Mouse (Mus musculus): Measurements from ENCODE around the gene E2f4. TPM values are rescaled to one million over a fixed set of nuclear protein-coding genes. Genes with fewer than 3 reads are reported as not detected.

The E2f4 gene
- polyA plus RNA-seq, 1 experiment from 2014 or later = 40.1 TPM

DNA sequence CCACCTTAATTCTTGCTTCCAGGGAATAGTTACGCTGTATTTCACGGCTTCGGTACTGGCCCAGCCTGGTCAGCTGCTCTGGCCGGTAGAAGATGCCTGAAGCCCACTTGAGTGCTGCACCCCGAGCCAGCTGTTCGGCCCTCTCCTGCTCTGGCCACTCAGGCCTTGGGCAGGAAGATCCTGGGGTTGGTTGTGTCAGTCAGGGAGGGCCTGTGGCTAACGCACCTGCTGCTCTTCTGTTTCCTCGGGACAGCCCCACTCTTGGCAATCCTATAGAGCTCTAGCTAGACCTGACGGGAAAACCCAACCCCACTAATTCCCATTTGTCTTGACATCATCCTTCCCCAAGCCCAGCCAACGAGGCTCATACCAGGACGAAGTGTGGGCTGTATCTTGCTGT, 2.2 kb upstream of the E2f4 start:
- no peaks in the 10 kb centered on the region for H3K9me3 ChIP-seq (replicated peaks; ENCODE audit: control insufficient read depth, low read length, poor library complexity, severe bottlenecking)
- ATAC-seq = no peak
- no peak overlapping the region for H3K4me3 ChIP-seq (ENCODE audit: low read depth, low read length)
- H3K27me3 ChIP-seq (ENCODE audit: control insufficient read depth, insufficient read depth, low read depth, low read length) = no peaks in the 10 kb centered on the region
- H3K9ac ChIP-seq (ENCODE audit: low read depth, low read length) = no peak overlapping the region
- H3K27ac ChIP-seq (ENCODE audit: low read length) = no peak overlapping the region
- 0 out of 2 replicates have a peak overlapping the region, but pooled peaks have one; percentile 6 for H3K4me2 ChIP-seq (ENCODE audit: low read length)
- peaks cover 30% of the 10 kb centered on the region for H3K4me1 ChIP-seq (ENCODE audit: control insufficient read depth, insufficient read depth, low read length)
- peaks cover under 1% of the 10 kb centered on the region for H3K36me3 ChIP-seq (ENCODE audit: control insufficient read depth, insufficient read depth, low read length)
- WGBS = 65% methylated on average over 11 of the region's 11 CpGs

DNA sequence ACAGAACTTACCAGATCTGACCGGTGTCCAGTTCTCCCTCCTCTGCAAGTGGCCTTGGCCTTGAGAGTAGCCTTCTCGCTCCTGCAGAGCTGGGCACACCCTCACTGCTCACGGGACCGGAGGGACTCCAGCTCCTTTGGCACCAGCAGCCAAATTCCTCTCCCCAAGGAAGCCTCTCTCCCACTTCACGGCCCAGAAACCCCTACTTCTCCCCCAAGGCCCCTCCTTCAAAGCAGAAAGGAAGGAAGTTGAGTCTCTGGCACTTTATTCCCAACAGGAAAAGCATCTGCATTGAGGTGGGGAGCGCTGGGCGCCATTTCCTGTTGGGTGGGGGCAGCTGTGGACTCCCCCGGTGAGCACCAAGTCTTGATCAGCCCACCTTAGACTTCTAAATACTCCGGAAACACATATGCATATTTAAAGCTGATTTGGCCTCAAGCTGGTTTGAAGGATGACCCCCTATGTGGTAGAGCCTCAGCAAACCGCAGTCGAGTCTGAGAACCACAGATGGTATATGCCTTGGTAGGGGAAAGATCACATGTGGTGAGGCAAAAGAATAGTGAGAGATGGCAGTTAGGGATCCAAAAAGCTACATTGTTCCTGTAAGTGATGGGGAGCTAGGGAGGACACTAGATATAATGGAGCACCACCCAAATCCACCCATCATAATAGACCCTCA, 1.4 kb upstream of the E2f4 start, which contains the start of gene Exoc3l:
TSS of gene Exoc3l (minus strand) at position 207 of the 679 bp plus-strand sequence.
- Histone ChIP-seq H3K4me3 (ENCODE audit: low read depth, low read length) (peak within 1 kb of the TSS; percentile 97; the same call in 1 of the 2 replicates), H3K27me3 (ENCODE audit: control insufficient read depth, insufficient read depth, low read depth, low read length) (no peaks in the 10 kb centered on the region), H3K4me2 (ENCODE audit: low read length) (peak within 1 kb of the TSS; percentile 95), H3K9ac (ENCODE audit: low read depth, low read length) (peak within 1 kb of the TSS; percentile 88; the same call in 1 of the 2 replicates), H3K27ac (ENCODE audit: low read length) (peak within 1 kb of the TSS; percentile 58; the same call in 1 of the 2 replicates), H3K36me3 (ENCODE audit: control insufficient read depth, insufficient read depth, low read length) (peaks cover 5% of the 10 kb centered on the region), H3K4me1 (ENCODE audit: control insufficient read depth, insufficient read depth, low read length) (peaks cover 23% of the 10 kb centered on the region), H3K9me3 (replicated peaks; ENCODE audit: control insufficient read depth, low read length, poor library complexity, severe bottlenecking) (no peaks in the 10 kb centered on the region)
- 70% methylated on average over 11 of the region's 11 CpGs for WGBS
- ATAC-seq = no peak

- H3K4me3 ChIP-seq (ENCODE audit: low read depth, low read length) = peak overlapping the region; percentile 97
- 65% methylated on average over 18 of the region's 18 CpGs for WGBS
- peaks cover 23% of the 10 kb centered on the region for H3K4me1 ChIP-seq (ENCODE audit: control insufficient read depth, insufficient read depth, low read length)
- no peak for ATAC-seq
- H3K27me3 ChIP-seq (ENCODE audit: control insufficient read depth, insufficient read depth, low read depth, low read length) = no peaks in the 10 kb centered on the region
- no peaks in the 10 kb centered on the region for H3K9me3 ChIP-seq (replicated peaks; ENCODE audit: control insufficient read depth, low read length, poor library complexity, severe bottlenecking)
- peaks cover 17% of the 10 kb centered on the region for H3K36me3 ChIP-seq (ENCODE audit: control insufficient read depth, insufficient read depth, low read length)
- H3K27ac ChIP-seq (ENCODE audit: low read length) = no peak overlapping the region
- peak overlapping the region; percentile 95 for H3K4me2 ChIP-seq (ENCODE audit: low read length)
- peak overlapping the region; percentile 88 for H3K9ac ChIP-seq (ENCODE audit: low read depth, low read length)
Measured at GRCm38 (mm10) chr8:105298351-105299252, 1.1 kb downstream of the E2f4 start.

DNA sequence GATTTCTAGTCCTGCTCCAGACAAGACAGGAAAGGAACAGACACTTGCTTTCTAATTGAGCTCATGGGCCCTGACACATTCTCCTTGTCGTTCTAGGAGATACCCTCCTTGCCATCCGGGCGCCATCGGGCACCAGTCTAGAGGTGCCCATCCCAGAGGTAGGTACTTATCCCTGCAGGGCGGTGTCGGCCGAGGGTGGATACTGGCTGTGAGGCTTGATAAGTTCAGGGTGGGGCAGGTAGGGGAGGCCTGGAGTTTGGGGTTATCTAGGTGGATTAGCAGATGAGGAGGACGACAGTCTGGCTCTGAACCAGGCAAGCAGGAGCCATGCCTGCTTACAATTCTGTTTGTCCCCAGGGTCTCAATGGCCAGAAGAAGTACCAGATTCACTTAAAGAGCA, 2.5 kb downstream of the E2f4 start:
- Histone ChIP-seq H3K4me2 (ENCODE audit: low read length) (no peak overlapping the region), H3K9ac (ENCODE audit: low read depth, low read length) (no peak overlapping the region), H3K27ac (ENCODE audit: low read length) (no peak overlapping the region), H3K9me3 (replicated peaks; ENCODE audit: control insufficient read depth, low read length, poor library complexity, severe bottlenecking) (no peaks in the 10 kb centered on the region), H3K4me3 (ENCODE audit: low read depth, low read length) (no peak overlapping the region), H3K4me1 (ENCODE audit: control insufficient read depth, insufficient read depth, low read length) (peaks cover 23% of the 10 kb centered on the region), H3K27me3 (ENCODE audit: control insufficient read depth, insufficient read depth, low read depth, low read length) (no peaks in the 10 kb centered on the region), H3K36me3 (ENCODE audit: control insufficient read depth, insufficient read depth, low read length) (peaks cover 26% of the 10 kb centered on the region)
- no peak for ATAC-seq
- WGBS = 94% methylated on average over 8 of the region's 8 CpGs

DNA sequence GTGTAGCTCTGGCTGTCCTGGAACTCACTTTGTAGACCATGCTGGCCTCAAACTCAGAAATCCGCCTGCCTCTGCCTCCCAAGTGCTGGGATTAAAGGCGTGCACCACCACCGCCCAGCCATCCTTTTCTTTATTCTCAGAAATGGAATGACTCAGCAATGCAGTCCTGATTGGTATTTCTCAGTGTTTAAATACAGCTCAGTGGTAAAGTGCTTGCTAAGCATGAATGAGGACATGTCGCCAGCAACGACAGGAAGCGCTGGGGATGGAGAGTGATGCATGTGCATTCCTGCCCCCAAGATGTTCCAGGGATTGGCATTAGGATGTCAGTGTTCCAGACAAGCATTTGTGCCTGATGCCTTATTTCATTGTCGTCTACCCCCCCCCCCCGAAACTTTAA, 5.9 kb downstream of the E2f4 start:
- H3K36me3 ChIP-seq (ENCODE audit: control insufficient read depth, insufficient read depth, low read length) = peaks cover 43% of the 10 kb centered on the region
- H3K9ac ChIP-seq (ENCODE audit: low read depth, low read length) = no peak overlapping the region
- H3K4me1 ChIP-seq (ENCODE audit: control insufficient read depth, insufficient read depth, low read length) = peaks cover 21% of the 10 kb centered on the region
- 90% methylated on average over 7 of the region's 8 CpGs for WGBS
- no peak for ATAC-seq
- H3K9me3 ChIP-seq (replicated peaks; ENCODE audit: control insufficient read depth, low read length, poor library complexity, severe bottlenecking) = no peaks in the 10 kb centered on the region
- H3K27me3 ChIP-seq (ENCODE audit: control insufficient read depth, insufficient read depth, low read depth, low read length) = no peaks in the 10 kb centered on the region
- H3K27ac ChIP-seq (ENCODE audit: low read length) = no peak overlapping the region
- H3K4me2 ChIP-seq (ENCODE audit: low read length) = no peak overlapping the region
- H3K4me3 ChIP-seq (ENCODE audit: low read depth, low read length) = no peak overlapping the region

- Histone ChIP-seq H3K4me3 (ENCODE audit: low read depth, low read length) (no peak overlapping the region), H3K27ac (ENCODE audit: low read length) (no peak overlapping the region), H3K36me3 (ENCODE audit: control insufficient read depth, insufficient read depth, low read length) (peaks cover 44% of the 10 kb centered on the region), H3K4me2 (ENCODE audit: low read length) (no peak overlapping the region), H3K27me3 (ENCODE audit: control insufficient read depth, insufficient read depth, low read depth, low read length) (no peaks in the 10 kb centered on the region), H3K9me3 (replicated peaks; ENCODE audit: control insufficient read depth, low read length, poor library complexity, severe bottlenecking) (no peaks in the 10 kb centered on the region), H3K9ac (ENCODE audit: low read depth, low read length) (no peak overlapping the region), H3K4me1 (ENCODE audit: control insufficient read depth, insufficient read depth, low read length) (peaks cover 16% of the 10 kb centered on the region)
- 86% methylated on average over 9 of the region's 9 CpGs for WGBS
- ATAC-seq = no peak
Measured at GRCm38 (mm10) chr8:105303874-105304273, 6.4 kb downstream of the E2f4 start.

DNA sequence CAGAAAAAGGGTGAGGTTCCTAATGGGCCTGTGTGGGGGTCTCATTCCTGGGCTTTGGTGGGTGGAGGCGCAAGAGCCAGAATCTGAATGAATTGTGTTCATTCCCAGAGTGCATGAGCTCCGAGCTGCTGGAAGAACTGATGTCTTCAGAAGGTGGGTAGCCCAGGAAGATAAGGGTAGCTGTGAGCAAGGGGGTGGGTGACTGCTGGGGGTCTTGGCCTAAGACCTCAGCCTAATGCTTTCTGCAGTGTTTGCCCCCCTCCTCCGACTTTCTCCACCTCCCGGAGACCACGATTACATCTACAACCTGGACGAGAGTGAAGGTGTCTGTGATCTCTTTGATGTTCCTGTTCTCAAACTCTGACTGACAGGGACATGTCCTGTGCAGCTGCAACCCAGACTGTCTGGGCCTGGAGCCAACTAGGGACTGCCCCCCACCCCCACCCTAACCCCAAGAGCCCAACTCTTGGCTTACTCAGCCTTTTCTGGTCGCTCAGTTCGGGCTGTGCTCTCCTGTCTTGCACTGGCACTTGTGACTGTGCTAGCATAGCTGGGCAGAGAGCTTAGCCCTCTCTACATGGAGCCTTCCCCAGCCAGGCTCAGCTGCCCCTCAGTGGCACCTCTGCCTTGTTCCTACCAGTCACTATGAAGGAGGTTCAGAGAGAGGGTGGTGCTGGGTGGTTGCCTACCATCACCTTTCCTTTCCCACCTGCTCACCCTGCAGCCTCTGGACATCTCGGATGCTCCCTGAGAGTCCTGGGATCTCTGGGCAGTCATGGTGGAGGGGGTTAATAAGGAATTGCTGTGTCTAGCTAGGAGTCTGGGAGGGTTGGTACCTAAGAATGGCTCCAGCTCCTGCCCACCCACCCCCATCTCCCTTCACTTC, 7.1 kb downstream of the E2f4 start:
- no peak overlapping the region for H3K27ac ChIP-seq (ENCODE audit: low read length)
- H3K4me1 ChIP-seq (ENCODE audit: control insufficient read depth, insufficient read depth, low read length) = peaks cover 10% of the 10 kb centered on the region
- peak; percentile 8; the same call in 1 of the 2 replicates for ATAC-seq
- no peak overlapping the region for H3K4me3 ChIP-seq (ENCODE audit: low read depth, low read length)
- 73% methylated on average over 9 of the region's 9 CpGs for WGBS
- no peaks in the 10 kb centered on the region for H3K27me3 ChIP-seq (ENCODE audit: control insufficient read depth, insufficient read depth, low read depth, low read length)
- peaks cover 44% of the 10 kb centered on the region for H3K36me3 ChIP-seq (ENCODE audit: control insufficient read depth, insufficient read depth, low read length)
- H3K9me3 ChIP-seq (replicated peaks; ENCODE audit: control insufficient read depth, low read length, poor library complexity, severe bottlenecking) = no peaks in the 10 kb centered on the region
- H3K4me2 ChIP-seq (ENCODE audit: low read length) = no peak overlapping the region
- no peak overlapping the region for H3K9ac ChIP-seq (ENCODE audit: low read depth, low read length)

- H3K9ac ChIP-seq (ENCODE audit: low read depth, low read length) = peak within 1 kb of the TSS; percentile 39
Measured at GRCm38 (mm10) chr8:105305211-105306145, 8.0 kb downstream of the E2f4 start, which contains the start of gene Elmo3. Gene Elmo3 (plus strand): TSS chr8:105305601.

More at GRCm38 (mm10) chr8:105305211-105306145, 8.0 kb downstream of the E2f4 start, which contains the start of gene Elmo3:
- Histone ChIP-seq H3K4me2 (ENCODE audit: low read length) (peak within 1 kb of the TSS; percentile 45), H3K4me1 (ENCODE audit: control insufficient read depth, insufficient read depth, low read length) (peaks cover 10% of the 10 kb centered on the region), H3K4me3 (ENCODE audit: low read depth, low read length) (no peak within 1 kb of the TSS; the same call in 1 of the 2 replicates), H3K27ac (ENCODE audit: low read length) (no peak within 1 kb of the TSS), H3K36me3 (ENCODE audit: control insufficient read depth, insufficient read depth, low read length) (peaks cover 43% of the 10 kb centered on the region), H3K27me3 (ENCODE audit: control insufficient read depth, insufficient read depth, low read depth, low read length) (no peaks in the 10 kb centered on the region), H3K9me3 (replicated peaks; ENCODE audit: control insufficient read depth, low read length, poor library complexity, severe bottlenecking) (no peaks in the 10 kb centered on the region)
- WGBS = 10% methylated on average over 30 of the region's 30 CpGs
- peak; percentile 49 for ATAC-seq

All from midbrain, embryonic 16.5 days (tissue).